Mouse (Mus musculus) heart, embryonic 10.5 days (tissue): ENCODE data around the gene Cdk19. TPM values are rescaled to one million over a fixed set of nuclear protein-coding genes. Genes with fewer than 3 reads are reported as not detected.
"Not testable (repeated sequence)": the region's sequence is repeated elsewhere in the genome, so short reads cannot be mapped to it uniquely, and the experiment has no call there.

ENCODE experiments used
- DNase-seq: peaks from one replicate; pipeline ENCODE4 v3.0.0-alpha.2; 2017; ENCODE audit warnings: low spot score
- H3K27ac ChIP-seq: fragments of 300-500 bp; sonication (generic); 2 replicates; pipeline ENCODE4 v1.5.1; 2016; ENCODE audit warnings: mild to moderate bottlenecking
- H3K27me3 ChIP-seq: fragments of 300-500 bp; sonication (generic); 2 replicates; pipeline ENCODE4 v1.6.1; 2016; ENCODE audit warnings: mild to moderate bottlenecking; ENCODE audit not compliant: poor library complexity, insufficient read depth, severe bottlenecking
- H3K36me3 ChIP-seq: fragments of 300-500 bp; sonication (generic); 2 replicates; pipeline ENCODE4 v1.6.1; 2016; ENCODE audit warnings: mild to moderate bottlenecking, moderate library complexity
- H3K4me1 ChIP-seq: fragments of 300-500 bp; sonication (generic); 2 replicates; pipeline ENCODE4 v1.6.1; 2016; ENCODE audit warnings: mild to moderate bottlenecking
- H3K4me3 ChIP-seq: fragments of 300-500 bp; sonication (generic); 2 replicates; pipeline ENCODE4 v1.5.1; 2016; ENCODE audit warnings: mild to moderate bottlenecking, moderate library complexity
- H3K9me3 ChIP-seq: fragments of 300-500 bp; sonication (generic); 2 replicates; pipeline ENCODE4 v1.6.1; 2016; ENCODE audit warnings: mild to moderate bottlenecking, moderate library complexity
- WGBS: fragments of 180-500 bp; shearing (Covaris S2); methylation state at CpG from one replicate; pipeline ENCODE4 v1.1.7; 2016; 5-methylcytosine and 5-hydroxymethylcytosine counted together
- polyA plus RNA-seq: library from polyadenylated mRNA; unstranded; fragments of >200 nt; fragmentation: Nextera tagmentation; extraction: Ambion mirVana; gene quantifications from 2 replicates; pipeline ENCODE4 v1.2.1, GENCODE M21; 2016

Gene Cdk19
- polyA plus RNA-seq, 1 experiment from 2014 or later, result 5.2 TPM

- not testable (repeated sequence) for H3K9me3 ChIP-seq, H3K4me1 ChIP-seq, H3K36me3 ChIP-seq, H3K27me3 ChIP-seq, DNase-seq, H3K4me3 ChIP-seq, H3K27ac ChIP-seq
- WGBS, result 89% methylated on average over 4 of the region's 4 CpGs
These were observed 193.2 kb downstream of the Cdk19 start for GRCm38 (mm10) chr10:40532586-40532985.

Other genes starting within 250 kb of the Cdk19 start
- gene Slc16a10, start 197.3 kb upstream of the Cdk19 start, polyA plus RNA-seq, result 15.2 and 20.7 TPM in 2 replicates
- 58.5 and 82.1 TPM in 2 replicates for gene Rpf2, start 92.5 kb upstream of the Cdk19 start, polyA plus RNA-seq
- 100 and 126 TPM in 2 replicates for gene Gtf3c6, start 81.5 kb upstream of the Cdk19 start, polyA plus RNA-seq
- 55.2 and 59.1 TPM in 2 replicates for gene Amd1, start 37.4 kb upstream of the Cdk19 start, polyA plus RNA-seq
- gene Slc22a16, start 230.8 kb downstream of the Cdk19 start, polyA plus RNA-seq, result not detected in 2 replicates